Mouse (Mus musculus) small intestine, adult 2 months (tissue): ENCODE results near the gene Tmcc1.

ENCODE experiments used
- CTCF ChIP-seq: fragments of 200-500 bp; IDR thresholded peaks from 2 replicates; pipeline ENCODE4 v1.5.1; 2012; ENCODE audit warnings: low read depth, mild to moderate bottlenecking, control low read depth, inconsistent platforms, low read length, moderate library complexity, mixed read lengths; ENCODE audit not compliant: insufficient replicate concordance, insufficient read length; ENCODE audit errors: extremely low read depth
- POLR2A ChIP-seq: fragments of 200-500 bp; IDR thresholded peaks from 2 replicates; pipeline ENCODE4 v1.6.1; 2012; ENCODE audit warnings: low read depth, mild to moderate bottlenecking, control low read depth, inconsistent platforms, low read length, moderate library complexity

DNA sequence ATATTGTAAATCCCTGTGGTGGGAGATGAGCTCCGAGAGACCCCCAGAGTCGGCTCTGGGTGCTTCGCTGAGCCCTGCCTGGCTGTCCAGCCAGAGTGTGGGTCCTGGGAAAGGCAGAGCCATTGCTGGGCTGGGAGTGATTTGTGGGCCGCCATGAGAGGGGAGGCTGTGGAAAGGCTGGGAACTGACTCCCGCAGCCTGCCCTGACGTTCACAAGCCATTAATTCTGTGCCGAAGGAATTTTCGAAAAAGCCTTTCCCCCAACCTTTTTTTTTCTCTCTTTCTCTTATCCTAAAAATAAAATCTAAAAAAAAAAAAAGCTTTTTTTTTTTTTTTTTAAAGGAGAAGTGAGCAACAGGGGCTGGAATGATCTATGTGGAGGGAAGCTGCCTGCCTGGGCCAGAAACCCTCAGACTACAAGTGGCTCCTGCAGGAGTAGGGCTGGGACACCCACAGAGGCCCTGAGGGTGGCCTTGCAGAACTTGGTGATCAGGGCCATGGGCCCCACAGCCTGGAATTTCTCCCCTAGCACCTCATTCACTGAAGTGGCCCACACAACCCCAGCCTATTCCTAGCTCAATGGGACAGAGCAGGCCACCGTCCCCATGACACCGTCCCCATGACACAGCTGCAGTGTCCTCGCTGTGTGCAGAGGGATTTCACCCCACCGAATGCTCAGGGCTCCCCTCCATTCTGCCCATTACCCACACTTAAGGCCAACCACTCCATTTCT, 209.8 kb downstream of the Tmcc1 start:
- no peak for TF ChIP-seq CTCF
- no peak for TF ChIP-seq POLR2A
